Mouse (Mus musculus) forelimb bud, embryonic 11.5 days (tissue): ENCODE measurements at regions not wholly inside any gene's neighbourhood (a gene's known extent, or its start where the extent isn't known, plus 50 kb on each side); places are given as distances from the start of the nearest gene placed in this dataset.

Source experiments
- DNase-seq: peaks from one replicate; pipeline ENCODE4 v3.0.0-alpha.2; 2012; ENCODE audit warnings: low read depth, low spot score

GRCm38 (mm10) chr3:70594785-70595184 lies 587.4 kb downstream of the Otol1 start:
- no peak for DNase-seq
